Mouse (Mus musculus): ENCODE measurements at regions not wholly inside any gene's neighbourhood (a gene's known extent, or its start where the extent isn't known, plus 50 kb on each side); places are given as distances from the start of the nearest gene placed in this dataset.

DNA sequence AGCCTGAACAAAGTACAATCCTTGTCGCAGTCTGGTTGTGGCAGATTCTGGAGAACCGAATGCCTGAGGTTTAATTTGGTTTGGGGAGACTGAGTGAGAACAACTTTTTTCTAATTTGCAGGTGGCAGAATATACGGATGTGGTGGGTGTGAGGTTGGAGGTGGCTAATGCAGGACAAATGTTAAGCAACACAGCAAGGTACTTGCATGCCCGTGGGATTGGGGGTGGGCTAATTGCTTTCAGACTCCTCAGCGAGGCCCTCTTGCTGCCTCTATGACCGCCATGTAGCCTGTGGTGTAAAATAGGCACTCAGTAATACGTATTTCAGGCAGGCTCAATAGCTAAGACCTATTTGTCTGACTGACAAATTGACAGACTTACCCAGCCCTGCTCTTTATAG lies 109.4 kb upstream of the Frg1 start:
- DNase-seq (ENCODE audit: inconsistent age in 2 of 2, low spot score in 1 of 2), result no peak

GRCm38 (mm10) chr8:41485163-41485562 lies 68.3 kb upstream of the Frg1 start:
- DNase-seq (ENCODE audit: inconsistent age in 2 of 2, low spot score in 1 of 2), result no peak

- no peak for DNase-seq (ENCODE audit: inconsistent age in 2 of 2, low spot score in 1 of 2)
These were observed 66.4 kb upstream of the Frg1 start for GRCm38 (mm10) chr8:41483297-41483696.

DNA sequence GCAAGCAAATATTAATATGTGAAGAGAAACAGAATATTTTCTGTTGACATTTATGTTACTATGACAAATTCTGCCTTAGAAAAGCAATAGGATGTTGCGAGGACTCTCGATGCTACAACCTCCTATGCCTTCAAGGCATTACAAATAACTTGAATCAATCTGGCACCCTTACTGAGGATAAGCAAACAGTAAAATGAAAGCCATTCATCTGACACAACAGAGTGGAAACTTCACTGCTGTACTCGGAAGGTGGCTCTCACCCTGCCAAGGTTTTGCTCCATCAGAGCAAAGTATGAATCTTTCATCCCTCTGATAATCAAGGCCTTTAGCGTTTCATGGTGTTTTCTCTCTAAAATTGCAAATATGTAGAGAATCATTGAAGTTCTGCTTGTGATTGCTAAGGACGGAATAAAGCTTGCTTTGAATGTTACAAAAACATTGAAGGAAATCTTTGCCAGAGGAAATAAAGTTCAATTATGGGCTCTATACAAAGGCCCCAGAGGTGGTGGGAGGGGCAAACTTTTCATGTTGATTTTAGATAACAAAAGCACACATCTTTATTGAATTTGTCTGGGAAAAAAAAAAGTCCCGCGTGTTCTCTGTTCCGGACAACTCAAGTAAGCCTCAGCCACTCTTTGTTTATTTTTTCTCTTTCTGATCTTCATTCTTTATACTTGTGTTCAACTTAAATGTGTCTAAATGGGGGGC lies 56.3 kb upstream of the Frg1 start:
- no peak for DNase-seq (ENCODE audit: inconsistent age in 2 of 2, low spot score in 1 of 2)

DNA sequence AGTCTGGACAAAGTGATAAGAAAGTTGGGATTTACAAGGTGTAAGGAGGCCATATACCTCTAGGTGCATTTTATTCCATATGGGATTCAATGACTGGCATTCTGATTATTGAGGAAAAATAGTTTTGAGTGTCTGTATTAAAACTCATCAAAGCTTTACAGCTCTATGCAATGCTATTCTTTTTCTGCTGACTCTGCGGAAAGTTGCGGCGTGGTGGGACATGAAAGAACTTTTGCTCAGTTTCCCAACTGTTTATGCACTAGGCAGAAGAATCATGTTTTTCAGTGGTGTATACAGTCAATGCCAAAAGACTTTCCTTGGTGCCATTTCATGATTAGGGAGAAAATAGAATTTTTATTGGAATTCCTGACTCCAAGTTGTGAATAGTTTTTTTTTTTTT lies 55.4 kb upstream of the Frg1 start:
- DNase-seq (ENCODE audit: inconsistent age in 2 of 2, low spot score in 1 of 2), result no peak
